Mouse (Mus musculus): Measurements from ENCODE around the gene Carns1. TPM values are rescaled to one million over a fixed set of nuclear protein-coding genes. Genes with fewer than 3 reads are reported as not detected.

The Carns1 gene
- total and polyA plus RNA-seq, 2 experiments from 2014 or later, result 20.6 to 119 TPM

DNA sequence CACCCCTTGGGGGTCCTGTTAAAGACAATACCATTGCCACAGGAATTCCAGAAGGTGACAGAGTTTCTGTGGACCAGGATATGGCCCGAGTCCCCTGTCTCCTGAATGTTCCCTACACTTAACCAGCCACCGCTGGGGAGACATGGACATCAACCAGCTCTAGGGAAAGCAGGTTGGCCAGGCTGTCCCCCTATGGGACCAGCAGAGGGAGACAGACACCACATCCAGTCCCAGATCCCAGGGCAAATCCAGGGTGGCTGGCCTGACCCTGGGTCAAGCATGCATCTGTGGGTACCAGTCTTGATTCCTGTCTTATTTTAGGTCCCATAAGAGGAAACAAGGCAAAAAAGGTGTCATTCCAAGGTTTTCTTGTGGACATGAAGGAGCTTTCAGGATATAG, 31.7 kb upstream of the Carns1 start:
- ATAC-seq (ENCODE audit: insufficient read depth, low read depth), result peak; percentile 73

DNA sequence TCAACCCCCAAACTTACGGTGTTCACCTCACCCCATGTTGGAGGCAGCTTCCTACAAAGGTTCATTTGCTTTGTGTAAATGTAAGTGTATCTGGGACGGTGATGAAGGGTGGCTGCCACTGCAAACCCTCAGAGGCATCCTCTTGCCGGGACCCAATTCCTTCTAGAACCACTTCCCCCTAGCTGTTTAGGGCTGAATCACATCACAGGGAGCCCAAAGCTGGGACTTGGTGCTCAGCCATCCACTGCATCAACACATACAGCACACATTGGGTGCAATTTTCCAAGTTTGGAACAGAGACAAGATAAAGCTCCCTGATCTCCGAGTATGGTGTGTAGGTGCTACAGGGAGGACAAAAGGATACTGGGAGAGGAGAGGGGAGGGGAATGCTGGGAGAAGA, 29.6 kb upstream of the Carns1 start:
- Histone ChIP-seq H3K9me3 (replicated peaks; ENCODE audit: control insufficient read depth, low read length) (no peaks in the 10 kb centered on the region), H3K27ac (ENCODE audit: low read depth) (no peak overlapping the region), H3K27me3 (ENCODE audit: control insufficient read depth, insufficient read depth, low read length) (no peaks in the 10 kb centered on the region), H3K36me3 (replicated peaks; ENCODE audit: control insufficient read depth, insufficient read depth, low read length) (peaks cover 4% of the 10 kb centered on the region; the same call in 1 of the 2 replicates), H3K9ac (replicated peaks; ENCODE audit: low read depth, low read length) (no peak overlapping the region), H3K4me3 (ENCODE audit: low read depth, low read length) (no peak overlapping the region), H3K4me1 (ENCODE audit: control insufficient read depth, insufficient read depth) (peaks cover 21% of the 10 kb centered on the region), H3K4me2 (ENCODE audit: low read depth, low read length) (no peak overlapping the region)
- TF ChIP-seq CTCF (IDR thresholded peaks at IDR 0.05; ENCODE audit: low read depth), result no peak
- no peak for TF ChIP-seq EP300 (IDR thresholded peaks at IDR 0.05; ENCODE audit: low read depth)
- DNase-seq (ENCODE audit: low spot score), result no peak
- WGBS, result 49% methylated on average over 4 of the region's 4 CpGs
- no peak for ATAC-seq (ENCODE audit: insufficient read depth, low read depth)

More for the DNA sequence above, 31.7 kb upstream of the Carns1 start:
- WGBS, result 0% methylated on average over 2 of the region's 2 CpGs
- DNase-seq (ENCODE audit: low spot score), result peak; percentile 69
- peaks cover 6% of the 10 kb centered on the region; the same call in 1 of the 2 replicates for H3K27me3 ChIP-seq (ENCODE audit: control insufficient read depth, insufficient read depth, low read length)
- H3K9ac ChIP-seq (replicated peaks; ENCODE audit: low read depth, low read length), result no peak overlapping the region
- peaks cover 13% of the 10 kb centered on the region for H3K4me1 ChIP-seq (ENCODE audit: control insufficient read depth, insufficient read depth)
- H3K9me3 ChIP-seq (replicated peaks; ENCODE audit: control insufficient read depth, low read length), result no peaks in the 10 kb centered on the region
- peak; percentile 96 for TF ChIP-seq CTCF (IDR thresholded peaks at IDR 0.05; ENCODE audit: low read depth)
- TF ChIP-seq EP300 (IDR thresholded peaks at IDR 0.05; ENCODE audit: low read depth), result no peak
- H3K4me3 ChIP-seq (ENCODE audit: low read depth, low read length), result no peak overlapping the region
- no peak overlapping the region for H3K4me2 ChIP-seq (ENCODE audit: low read depth, low read length)
- no peaks in the 10 kb centered on the region for H3K36me3 ChIP-seq (replicated peaks; ENCODE audit: control insufficient read depth, insufficient read depth, low read length)
- H3K27ac ChIP-seq (ENCODE audit: low read depth), result no peak overlapping the region

DNA sequence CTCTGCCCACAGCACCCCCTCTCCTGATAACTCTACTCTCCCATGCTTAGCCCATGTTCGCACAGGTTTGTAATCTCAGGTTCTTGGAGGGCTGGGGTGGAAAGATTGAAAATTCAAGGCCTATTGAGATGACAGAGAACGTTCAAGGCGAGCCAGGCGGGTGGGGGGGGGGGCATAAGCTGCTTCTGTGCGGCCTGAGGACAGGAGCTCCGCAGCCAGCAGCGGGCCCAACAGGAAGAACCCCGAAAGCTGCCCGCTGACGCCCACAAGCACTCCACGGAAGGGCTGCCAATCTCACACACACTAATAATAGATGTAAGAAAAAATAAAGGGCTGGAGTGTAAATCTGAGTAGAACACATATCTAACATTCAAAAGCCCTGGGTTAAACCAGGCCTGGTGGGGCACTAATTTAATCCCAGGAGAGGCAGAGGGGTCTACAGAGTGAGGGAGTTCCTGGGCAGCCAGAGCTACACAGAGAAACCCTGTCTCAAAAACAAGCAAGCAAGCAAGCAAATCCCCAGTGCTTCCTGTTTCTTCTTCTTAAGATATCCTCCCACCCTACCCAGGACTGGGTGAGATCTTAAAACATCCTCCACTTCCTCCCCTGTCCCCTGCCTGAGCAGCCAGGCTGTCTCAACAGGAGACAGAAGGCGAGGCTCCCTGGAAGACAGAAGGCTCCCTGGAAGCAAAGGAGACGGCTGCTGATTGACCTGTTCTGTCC, 28.5 kb upstream of the Carns1 start:
- no peak overlapping the region for H3K4me3 ChIP-seq (ENCODE audit: low read depth, low read length)
- H3K9ac ChIP-seq (replicated peaks; ENCODE audit: low read depth, low read length), result no peak overlapping the region
- 39% methylated on average over 13 of the region's 13 CpGs for WGBS
- DNase-seq (ENCODE audit: low spot score) (no peak), ATAC-seq (ENCODE audit: insufficient read depth, low read depth) (no peak)
- no peak overlapping the region; the same call in 1 of the 2 replicates for H3K4me2 ChIP-seq (ENCODE audit: low read depth, low read length)
- no peaks in the 10 kb centered on the region for H3K27me3 ChIP-seq (ENCODE audit: control insufficient read depth, insufficient read depth, low read length)
- no peak for TF ChIP-seq EP300 (IDR thresholded peaks at IDR 0.05; ENCODE audit: low read depth)
- no peak for TF ChIP-seq CTCF (IDR thresholded peaks at IDR 0.05; ENCODE audit: low read depth)
- peak overlapping the region; percentile 59 for H3K27ac ChIP-seq (ENCODE audit: low read depth)
- H3K4me1 ChIP-seq (ENCODE audit: control insufficient read depth, insufficient read depth), result peaks cover 21% of the 10 kb centered on the region
- peaks cover 16% of the 10 kb centered on the region for H3K36me3 ChIP-seq (replicated peaks; ENCODE audit: control insufficient read depth, insufficient read depth, low read length)
- no peaks in the 10 kb centered on the region for H3K9me3 ChIP-seq (replicated peaks; ENCODE audit: control insufficient read depth, low read length)

DNA sequence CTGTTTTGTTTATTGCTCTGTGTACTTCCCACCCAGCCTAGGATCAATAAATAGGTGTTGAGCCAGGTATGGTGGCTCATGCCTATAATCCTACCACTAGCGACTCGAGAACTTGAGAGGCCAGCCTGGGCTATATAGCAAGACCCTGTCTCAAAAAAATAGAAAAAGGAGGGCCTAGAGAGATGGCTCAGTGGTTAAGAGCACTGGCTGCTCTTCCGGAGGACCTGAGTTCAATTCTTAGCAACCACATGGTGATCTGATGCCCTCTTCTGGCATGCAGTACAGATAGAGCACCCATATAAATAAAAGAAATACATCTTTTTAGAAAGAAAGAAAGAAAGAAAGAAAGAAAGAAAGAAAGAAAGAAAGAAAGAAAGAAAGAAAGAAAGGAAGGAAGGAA, 27.9 kb upstream of the Carns1 start:
- no peak for TF ChIP-seq EP300 (IDR thresholded peaks at IDR 0.05; ENCODE audit: low read depth)
- no peak for TF ChIP-seq CTCF (IDR thresholded peaks at IDR 0.05; ENCODE audit: low read depth)
- H3K9ac ChIP-seq (replicated peaks; ENCODE audit: low read depth, low read length), result no peak overlapping the region
- H3K27me3 ChIP-seq (ENCODE audit: control insufficient read depth, insufficient read depth, low read length), result no peaks in the 10 kb centered on the region
- peaks cover 18% of the 10 kb centered on the region for H3K36me3 ChIP-seq (replicated peaks; ENCODE audit: control insufficient read depth, insufficient read depth, low read length)
- WGBS, result 69% methylated on average over 3 of the region's 3 CpGs
- ATAC-seq (ENCODE audit: insufficient read depth, low read depth) (no peak), DNase-seq (ENCODE audit: low spot score) (no peak)
- peaks cover 21% of the 10 kb centered on the region for H3K4me1 ChIP-seq (ENCODE audit: control insufficient read depth, insufficient read depth)
- H3K9me3 ChIP-seq (replicated peaks; ENCODE audit: control insufficient read depth, low read length), result no peaks in the 10 kb centered on the region
- H3K4me2 ChIP-seq (ENCODE audit: low read depth, low read length), result no peak overlapping the region
- no peak overlapping the region for H3K4me3 ChIP-seq (ENCODE audit: low read depth, low read length)
- no peak overlapping the region for H3K27ac ChIP-seq (ENCODE audit: low read depth)

DNA sequence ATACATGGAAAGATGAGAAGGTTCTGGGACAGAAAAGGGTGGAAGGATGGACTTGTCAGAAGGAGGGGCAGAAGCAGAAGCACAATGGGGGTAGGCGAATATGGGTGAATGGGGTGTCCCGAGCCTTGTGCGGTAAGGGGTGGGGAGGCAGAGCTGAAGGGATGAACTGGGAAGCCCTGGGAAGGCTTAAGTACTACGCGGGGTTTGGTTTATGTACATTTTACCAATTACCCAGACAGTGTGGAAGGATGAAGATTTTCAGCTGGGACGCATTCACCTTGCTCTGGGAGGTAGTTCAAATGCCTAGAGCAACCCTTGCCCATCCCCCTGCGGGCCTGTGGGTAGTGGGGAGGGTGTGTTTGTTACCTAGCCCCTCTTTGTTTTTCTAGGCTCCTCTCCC, 26.9 kb upstream of the Carns1 start:
- H3K4me1 ChIP-seq (ENCODE audit: control insufficient read depth, insufficient read depth), result peaks cover 21% of the 10 kb centered on the region
- no peak for TF ChIP-seq EP300 (IDR thresholded peaks at IDR 0.05; ENCODE audit: low read depth)
- no peak for TF ChIP-seq CTCF (IDR thresholded peaks at IDR 0.05; ENCODE audit: low read depth)
- H3K4me2 ChIP-seq (ENCODE audit: low read depth, low read length), result peak overlapping the region; percentile 82
- H3K36me3 ChIP-seq (replicated peaks; ENCODE audit: control insufficient read depth, insufficient read depth, low read length), result peaks cover 24% of the 10 kb centered on the region
- H3K9ac ChIP-seq (replicated peaks; ENCODE audit: low read depth, low read length), result peak overlapping the region; percentile 80
- DNase-seq (ENCODE audit: low spot score) (no peak), ATAC-seq (ENCODE audit: insufficient read depth, low read depth) (no peak)
- 27% methylated on average over 7 of the region's 7 CpGs for WGBS
- H3K27ac ChIP-seq (ENCODE audit: low read depth), result peak overlapping the region; percentile 67
- H3K4me3 ChIP-seq (ENCODE audit: low read depth, low read length), result peak overlapping the region; percentile 67
- no peaks in the 10 kb centered on the region for H3K9me3 ChIP-seq (replicated peaks; ENCODE audit: control insufficient read depth, low read length)
- no peaks in the 10 kb centered on the region for H3K27me3 ChIP-seq (ENCODE audit: control insufficient read depth, insufficient read depth, low read length)

Measured in heart, postnatal 0 days (tissue).